ENCODE assay signal across 8 mouse cellular contexts in genomic region chr2:28204167-28204566, GRCm38 (mm10). TPM values are rescaled to one million over a fixed set of nuclear protein-coding genes. Genes with fewer than 3 reads are reported as not detected.
DNase-seq lines count a peak whose midpoint lies in the region; ATAC-seq and TF ChIP-seq lines count a peak whose summit lies in the region.

No protein-coding gene starts in this region.

- H3K4me2 ChIP-seq in embryonic facial prominence, embryonic 15.5 days (replicated peaks) = 0 out of 2 replicates have a peak overlapping the region, but pooled peaks have one; percentile 12
- no peak overlapping the region for H3K4me2 ChIP-seq in heart, postnatal 0 days (ENCODE audit: low read depth, low read length)
- H3K4me2 ChIP-seq in liver, postnatal 0 days (ENCODE audit: low read depth, low read length) = no peak overlapping the region
- peak overlapping the region; percentile 96 for H3K4me2 ChIP-seq in neural tube, embryonic 15.5 days

- H3K27ac ChIP-seq in embryonic facial prominence, embryonic 15.5 days (replicated peaks) = 0 out of 2 replicates have a peak overlapping the region, but pooled peaks have one; percentile 41
- H3K27ac ChIP-seq in heart, postnatal 0 days (ENCODE audit: low read depth) = no peak overlapping the region
- no peak overlapping the region for H3K27ac ChIP-seq in liver, postnatal 0 days (ENCODE audit: low read depth)
- H3K27ac ChIP-seq in neural tube, embryonic 15.5 days (replicated peaks) = peak overlapping the region; percentile 43

- no peak overlapping the region for H3K4me3 ChIP-seq in embryonic facial prominence, embryonic 15.5 days (replicated peaks)
- H3K4me3 ChIP-seq in heart, postnatal 0 days (ENCODE audit: low read depth, low read length) = no peak overlapping the region
- H3K4me3 ChIP-seq in liver, postnatal 0 days (ENCODE audit: low read depth, low read length) = no peak overlapping the region
- H3K4me3 ChIP-seq in neural tube, embryonic 15.5 days (replicated peaks) = no peak overlapping the region

- DNase-seq in B cell, adult 2 months = peak; percentile 77 to 79
- DNase-seq in adrenal gland, postnatal 36 days = peak; percentile 91
- peak; percentile 70 for DNase-seq in heart, postnatal 0 days (ENCODE audit: low spot score)
- peak; percentile 29 for DNase-seq in large intestine, adult 2 months (ENCODE audit: low read depth, low spot score)
- DNase-seq in liver, postnatal 0 days = peak; percentile 90
- DNase-seq in thymus, adult 18-20 months = peak; percentile 25 to 29

- no peaks in the 10 kb centered on the region for H3K9me3 ChIP-seq in embryonic facial prominence, embryonic 15.5 days (replicated peaks)
- H3K9me3 ChIP-seq in heart, postnatal 0 days (replicated peaks; ENCODE audit: control insufficient read depth, low read length) = no peaks in the 10 kb centered on the region
- no peaks in the 10 kb centered on the region for H3K9me3 ChIP-seq in liver, postnatal 0 days (ENCODE audit: low read length)
- no peaks in the 10 kb centered on the region for H3K9me3 ChIP-seq in neural tube, embryonic 15.5 days (replicated peaks)

- H3K9ac ChIP-seq in embryonic facial prominence, embryonic 15.5 days = no peak overlapping the region
- H3K9ac ChIP-seq in heart, postnatal 0 days (replicated peaks; ENCODE audit: low read depth, low read length) = no peak overlapping the region
- no peak overlapping the region for H3K9ac ChIP-seq in liver, postnatal 0 days (replicated peaks)
- H3K9ac ChIP-seq in neural tube, embryonic 15.5 days (replicated peaks) = no peak overlapping the region

- peak; percentile 32; the same call in 1 of the 2 replicates for ATAC-seq in embryonic facial prominence, embryonic 15.5 days (ENCODE audit: insufficient number of reproducible peaks, low FRiP score, low TSS enrichment, low read depth)
- no peak for ATAC-seq in heart, postnatal 0 days (ENCODE audit: insufficient read depth, low read depth)
- peak; percentile 41; the same call in 1 of the 2 replicates for ATAC-seq in liver, postnatal 0 days
- ATAC-seq in neural tube, embryonic 15.5 days (ENCODE audit: low FRiP score) = peak; percentile 15; the same call in 1 of the 2 replicates

- peaks cover 28% of the 10 kb centered on the region for H3K4me1 ChIP-seq in embryonic facial prominence, embryonic 15.5 days
- H3K4me1 ChIP-seq in heart, postnatal 0 days (ENCODE audit: control insufficient read depth, insufficient read depth) = no peaks in the 10 kb centered on the region; the same call in 1 of the 2 replicates
- peaks cover 11% of the 10 kb centered on the region; the same call in 1 of the 2 replicates for H3K4me1 ChIP-seq in liver, postnatal 0 days (ENCODE audit: insufficient read depth)
- H3K4me1 ChIP-seq in neural tube, embryonic 15.5 days = peaks cover 44% of the 10 kb centered on the region

- 7% methylated on average over 9 of the region's 9 CpGs for WGBS in embryonic facial prominence, embryonic 15.5 days
- WGBS in heart, postnatal 0 days = 7% methylated on average over 9 of the region's 9 CpGs
- 3% methylated on average over 9 of the region's 9 CpGs for WGBS in large intestine, adult 2 months
- WGBS in liver, postnatal 0 days (ENCODE audit: insufficient replicate concordance) = 7% methylated on average over 9 of the region's 9 CpGs
- WGBS in neural tube, embryonic 15.5 days = 4% methylated on average over 9 of the region's 9 CpGs

- peak; percentile 95 for TF ChIP-seq CTCF in heart, postnatal 0 days (IDR thresholded peaks at IDR 0.05; ENCODE audit: low read depth)
- TF ChIP-seq CTCF in liver, postnatal 0 days (IDR thresholded peaks at IDR 0.05; ENCODE audit: low read depth) = peak; percentile 94

- 0 out of 2 replicates have a peak, but pooled peaks cover 10% of the 10 kb centered on the region for H3K27me3 ChIP-seq in embryonic facial prominence, embryonic 15.5 days
- H3K27me3 ChIP-seq in heart, postnatal 0 days (ENCODE audit: control insufficient read depth, insufficient read depth, low read length) = peaks cover 52% of the 10 kb centered on the region
- H3K27me3 ChIP-seq in liver, postnatal 0 days (ENCODE audit: insufficient read depth, low read length) = peaks cover 48% of the 10 kb centered on the region
- no peaks in the 10 kb centered on the region for H3K27me3 ChIP-seq in neural tube, embryonic 15.5 days (replicated peaks)

- TF ChIP-seq EP300 in heart, postnatal 0 days (IDR thresholded peaks at IDR 0.05; ENCODE audit: low read depth) = no peak
- TF ChIP-seq EP300 in liver, postnatal 0 days (IDR thresholded peaks at IDR 0.05; ENCODE audit: low read depth) = no peak

- no peaks in the 10 kb centered on the region; the same call in 1 of the 2 replicates for H3K36me3 ChIP-seq in embryonic facial prominence, embryonic 15.5 days
- H3K36me3 ChIP-seq in heart, postnatal 0 days (replicated peaks; ENCODE audit: control insufficient read depth, insufficient read depth, low read length) = no peaks in the 10 kb centered on the region
- H3K36me3 ChIP-seq in liver, postnatal 0 days (replicated peaks; ENCODE audit: insufficient read depth, low read length) = no peaks in the 10 kb centered on the region
- H3K36me3 ChIP-seq in neural tube, embryonic 15.5 days = no peaks in the 10 kb centered on the region; the same call in 1 of the 2 replicates

RNA-seq across cellular contexts. Expression of gene Olfm1, which starts 11.4 kb away (rescaled TPM):
- total RNA-seq in adrenal gland, postnatal 36 days (2021) = 10 to 100 TPM; 34.4 to 40.5 TPM
- 34.5 and 35.7 TPM in 2 replicates for polyA plus RNA-seq in embryonic facial prominence, embryonic 15.5 days (2015; fragmentation: Nextera tagmentation; extraction: Ambion mirVana)
- 4.7 and 6.1 TPM in 2 replicates for total RNA-seq in heart, postnatal 0 days (2014; rRNA removed; ENCODE audit: low replicate concordance)
- 4.0 and 5.7 TPM in 2 replicates for polyA plus RNA-seq in heart, postnatal 0 days (2015; fragmentation: Nextera tagmentation; extraction: Ambion mirVana)
- polyA plus RNA-seq in large intestine, adult 2 months (2012; rRNA removed) = 8.4 and 8.6 TPM in 2 replicates
- 2.4 and 3.1 TPM in 2 replicates for polyA plus RNA-seq in liver, postnatal 0 days (2015; fragmentation: Nextera tagmentation; extraction: Ambion mirVana)
- polyA plus RNA-seq in neural tube, embryonic 15.5 days (2015; fragmentation: Nextera tagmentation; extraction: Ambion mirVana) = 296 and 363 TPM in 2 replicates

Comparison
In these comparisons a context has a peak if more than half of its experiments do, and no peak if none do; other contexts are left out.
1. DNase-seq: peak in every context shown above with its lines; median percentile 91 in adrenal gland, postnatal 36 days; 90 in liver, postnatal 0 days; 78 in B cell, adult 2 months; 70 in heart, postnatal 0 days; 29 in large intestine, adult 2 months; 27 in thymus, adult 18-20 months.
2. H3K27ac ChIP-seq: peak in embryonic facial prominence, embryonic 15.5 days (single experiment) and neural tube, embryonic 15.5 days (single experiment); none in heart, postnatal 0 days (single experiment) and liver, postnatal 0 days (single experiment).
3. H3K4me2 ChIP-seq: peak in embryonic facial prominence, embryonic 15.5 days (single experiment) and neural tube, embryonic 15.5 days (single experiment); none in heart, postnatal 0 days (single experiment) and liver, postnatal 0 days (single experiment).